Mouse (Mus musculus): Measurements from ENCODE around the gene Gbp2b.

The Gbp2b gene

DNA sequence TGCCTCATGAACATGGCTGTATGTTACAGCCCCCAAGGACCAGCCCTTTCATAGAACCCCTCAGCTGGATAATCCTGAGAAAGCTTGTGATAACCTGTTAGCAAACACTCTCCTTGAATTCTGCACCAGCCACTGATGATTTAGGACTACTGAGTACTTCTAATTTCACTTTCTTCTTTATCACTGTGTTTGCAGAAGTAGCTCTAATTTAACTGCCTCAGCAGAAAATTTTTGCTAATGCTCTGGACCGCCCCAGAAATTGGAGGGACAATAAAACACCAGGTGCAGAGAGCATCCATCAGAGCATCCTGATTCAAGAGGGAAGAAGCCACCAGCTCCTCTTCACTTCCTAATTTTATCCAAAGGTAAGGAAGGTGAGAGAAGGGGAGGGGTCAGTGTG is at the start of gene Gbp2b:
TSS of gene Gbp2b (plus strand) at position 301 of the 400 bp plus-strand sequence.
- DNase-seq = no peak

- DNase-seq = no peak
These were observed 48.0 kb upstream of the Gbp2b start for GRCm38 (mm10) chr3:142546690-142547089.

GRCm38 (mm10) chr3:142550052-142550676 is 44.5 kb upstream of the Gbp2b start:
- no peak for DNase-seq

- no peak for DNase-seq
These were observed 40.0 kb upstream of the Gbp2b start for GRCm38 (mm10) chr3:142554601-142555000.

- peak; percentile 51 for DNase-seq
These were observed 39.0 kb upstream of the Gbp2b start for GRCm38 (mm10) chr3:142555623-142556022.

GRCm38 (mm10) chr3:142559632-142560228 is 34.9 kb upstream of the Gbp2b start, which contains the start of gene Gbp3:
Gene Gbp3, plus strand, starts transcription at chr3:142560026.
- DNase-seq = peak; percentile 98

- DNase-seq = peak; percentile 99
These were observed 34.2 kb upstream of the Gbp2b start for GRCm38 (mm10) chr3:142560296-142560948.

DNA sequence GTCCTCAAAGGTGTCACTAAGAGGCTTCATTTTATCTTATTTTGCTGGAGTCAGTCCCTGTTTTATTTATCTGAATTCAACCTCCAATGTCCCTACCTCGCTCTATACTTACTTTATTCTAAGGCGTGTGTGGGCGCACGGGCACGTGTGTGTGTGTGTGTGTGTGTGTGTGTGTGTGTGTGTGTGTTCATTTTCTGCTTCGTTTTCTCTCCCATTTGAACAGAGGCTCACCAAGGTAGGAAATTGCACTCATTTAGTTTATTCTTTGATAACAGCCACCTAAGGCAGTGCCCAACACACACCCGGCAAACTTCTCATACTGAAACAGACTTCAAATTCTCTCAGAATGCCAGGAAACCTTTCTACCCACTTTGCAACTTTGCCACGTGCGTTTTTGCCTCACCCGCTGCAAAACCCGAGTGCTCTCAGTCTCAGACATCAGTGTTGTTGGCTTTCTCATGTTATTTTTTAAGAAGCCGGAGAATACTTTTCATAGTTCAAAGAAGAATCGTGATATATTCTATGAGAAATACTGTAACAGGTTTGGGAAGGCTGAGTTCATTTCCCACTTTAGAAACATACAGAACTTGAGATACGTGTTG is 33.5 kb upstream of the Gbp2b start:
- DNase-seq = no peak

- DNase-seq = no peak
These were observed 33.0 kb upstream of the Gbp2b start for GRCm38 (mm10) chr3:142561666-142562065.

DNA sequence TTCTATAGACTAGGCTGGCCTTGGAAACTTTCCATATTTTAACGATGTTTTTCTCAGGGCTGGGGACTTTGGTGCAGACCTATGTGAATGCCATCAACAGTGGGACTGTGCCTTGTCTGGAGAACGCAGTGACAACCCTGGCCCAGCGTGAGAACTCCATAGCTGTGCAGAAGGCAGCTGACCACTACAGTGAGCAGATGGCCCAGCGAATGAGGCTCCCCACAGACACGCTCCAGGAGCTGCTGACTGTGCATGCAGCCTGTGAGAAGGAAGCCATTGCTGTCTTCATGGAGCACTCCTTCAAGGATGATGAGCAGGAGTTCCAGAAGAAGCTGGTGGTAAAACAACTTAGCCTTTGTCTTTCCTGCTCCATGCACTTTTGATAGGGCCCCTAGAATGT is 27.2 kb upstream of the Gbp2b start:
- DNase-seq = peak; percentile 71

- DNase-seq = peak; percentile 88
These were observed 23.9 kb upstream of the Gbp2b start for GRCm38 (mm10) chr3:142570738-142571137.

DNA sequence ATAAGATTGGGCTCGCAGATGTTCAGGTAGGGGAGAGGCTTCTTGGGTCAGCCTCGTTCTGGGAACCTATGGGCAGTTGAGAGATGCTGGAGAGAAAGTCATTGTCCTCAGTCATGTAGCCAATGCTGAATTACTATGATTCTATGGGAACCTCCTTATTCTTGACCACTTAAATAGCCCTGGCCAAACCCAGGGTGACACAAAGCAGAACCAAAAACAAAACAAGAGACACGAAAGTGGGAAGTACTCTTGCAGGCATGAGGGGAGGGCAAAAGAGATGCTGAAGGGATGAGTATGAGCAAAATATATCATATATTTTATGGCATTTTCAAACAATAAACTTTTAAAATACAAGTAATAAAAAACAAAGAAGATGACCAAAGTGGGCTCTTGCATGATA is 17.5 kb upstream of the Gbp2b start:
- DNase-seq = peak; percentile 87

- no peak for DNase-seq
These were observed 16.3 kb upstream of the Gbp2b start for GRCm38 (mm10) chr3:142578342-142578741.

GRCm38 (mm10) chr3:142583067-142583466 is 11.6 kb upstream of the Gbp2b start:
- no peak for DNase-seq

- no peak for DNase-seq
These were observed 7.3 kb upstream of the Gbp2b start for GRCm38 (mm10) chr3:142587386-142587785.

GRCm38 (mm10) chr3:142588888-142589287 is 5.8 kb upstream of the Gbp2b start:
- peak; percentile 87 for DNase-seq

GRCm38 (mm10) chr3:142590431-142591067 is 4.1 kb upstream of the Gbp2b start:
- peak; percentile 88 for DNase-seq

- no peak for DNase-seq
These were observed 3.3 kb downstream of the Gbp2b start for GRCm38 (mm10) chr3:142597923-142598322.

GRCm38 (mm10) chr3:142601675-142602074 is 7.0 kb downstream of the Gbp2b start:
- DNase-seq = no peak

DNA sequence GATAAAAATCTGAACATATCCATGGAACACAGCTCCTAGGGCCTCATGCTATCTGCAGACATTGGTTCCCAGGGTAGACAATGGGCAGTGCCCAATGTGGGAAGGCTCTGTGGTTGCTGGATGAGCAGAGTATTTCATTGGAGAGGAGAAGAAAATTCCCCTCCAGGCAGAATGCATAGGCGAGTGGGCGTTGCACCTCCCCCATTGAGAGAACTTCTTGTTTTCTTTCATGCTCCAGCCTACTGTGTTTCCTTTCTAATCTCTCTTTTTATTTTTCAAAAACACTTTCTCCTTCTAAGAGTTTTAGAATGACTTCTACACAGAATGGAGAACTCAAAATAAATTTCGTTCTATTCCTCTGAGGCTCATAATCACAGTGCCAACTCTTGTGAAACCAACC is 24.0 kb downstream of the Gbp2b start:
- DNase-seq = peak; percentile 90

DNA sequence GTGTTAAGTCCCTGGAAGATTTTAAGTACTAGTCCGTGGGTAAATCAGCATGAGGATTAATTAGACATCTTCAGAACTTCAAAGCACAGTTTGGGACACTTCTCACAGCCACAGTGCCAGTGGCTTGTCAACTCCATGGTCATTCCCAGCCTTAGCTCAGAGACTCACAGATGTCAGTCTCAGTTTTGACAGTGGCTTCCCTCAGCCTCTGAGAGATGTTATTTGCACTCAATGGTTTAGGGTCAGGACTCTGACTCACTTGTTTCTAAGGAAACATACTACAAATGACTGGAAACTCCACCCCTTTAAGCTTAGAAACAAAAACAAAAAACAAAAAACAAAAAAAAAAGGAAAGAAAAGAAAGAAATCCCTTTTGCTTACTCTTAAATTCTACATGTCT is 25.0 kb downstream of the Gbp2b start:
- DNase-seq = peak; percentile 87

DNA sequence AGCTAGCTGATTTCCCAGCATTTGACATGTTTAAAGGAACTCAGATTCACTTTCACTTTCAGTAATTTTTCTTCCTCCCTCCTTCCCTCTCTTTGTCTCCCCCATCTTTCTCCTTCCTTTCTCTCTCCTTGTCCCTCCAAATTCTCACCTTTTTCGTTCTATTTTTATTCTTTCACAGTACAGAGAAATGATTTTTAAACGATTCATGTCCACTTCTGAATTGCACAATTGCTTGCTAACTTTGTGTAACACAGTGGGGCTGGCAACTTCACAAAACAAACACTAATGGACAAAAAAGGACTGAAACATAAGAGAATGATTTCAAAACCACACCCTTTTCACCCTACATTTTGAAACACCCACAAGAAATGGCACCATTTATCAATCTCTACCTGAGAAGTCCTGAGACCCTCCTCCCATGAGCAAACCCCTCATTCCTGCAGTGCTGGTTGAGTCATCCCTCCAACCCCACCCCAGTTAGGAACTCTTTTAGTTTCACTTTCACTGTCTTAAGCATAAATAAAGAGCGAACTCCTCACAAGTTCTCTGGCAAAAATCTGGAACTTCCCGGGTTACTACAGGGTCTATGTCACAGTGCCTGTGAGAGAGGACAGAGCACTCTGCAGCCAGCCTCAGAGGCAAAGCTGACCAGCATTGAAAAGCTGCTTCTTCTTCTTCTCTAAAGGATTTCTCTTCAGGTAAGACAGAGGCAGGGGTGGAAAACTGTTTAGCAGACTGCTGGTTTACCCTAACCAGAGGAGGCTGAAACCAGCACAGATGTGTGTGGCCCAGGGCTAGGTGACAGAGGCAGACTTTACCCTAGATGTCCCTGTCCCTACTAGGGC is 25.7 kb downstream of the Gbp2b start, which contains the start of gene Gbp2:
TSS of gene Gbp2 (plus strand) at position 492 of the 845 bp plus-strand sequence.
- DNase-seq = peak; percentile 96

Data from heart, adult 11 months (tissue).